Mouse (Mus musculus): ENCODE data around the gene Uvrag.
"Not testable (repeated sequence)": the region's sequence is repeated elsewhere in the genome, so short reads cannot be mapped to it uniquely, and the experiment has no call there.

Gene Uvrag

GRCm38 (mm10) chr7:98968082-98968674, 172.8 kb downstream of the Uvrag start:
- DNase-seq = no peak

- no peak for DNase-seq
These were observed 173.3 kb downstream of the Uvrag start for GRCm38 (mm10) chr7:98967672-98968071.

- not testable (repeated sequence) for DNase-seq
These were observed 177.4 kb downstream of the Uvrag start for GRCm38 (mm10) chr7:98963581-98963980.

- peak; percentile 72 for DNase-seq
These were observed 178.2 kb downstream of the Uvrag start for GRCm38 (mm10) chr7:98962547-98963311.

- DNase-seq = no peak
These were observed 178.9 kb downstream of the Uvrag start for GRCm38 (mm10) chr7:98962074-98962473.

GRCm38 (mm10) chr7:98960274-98960673, 180.7 kb downstream of the Uvrag start:
- DNase-seq = no peak

GRCm38 (mm10) chr7:98959246-98959645, 181.7 kb downstream of the Uvrag start:
- DNase-seq = no peak

- DNase-seq = peak; percentile 22
These were observed 182.8 kb downstream of the Uvrag start for GRCm38 (mm10) chr7:98958172-98958571.

GRCm38 (mm10) chr7:98957111-98957741, 183.7 kb downstream of the Uvrag start:
- no peak for DNase-seq

- DNase-seq = no peak
These were observed 184.3 kb downstream of the Uvrag start for GRCm38 (mm10) chr7:98956609-98957008.

GRCm38 (mm10) chr7:98953649-98954048, 187.3 kb downstream of the Uvrag start:
- DNase-seq = no peak

GRCm38 (mm10) chr7:98944986-98945385, 196.0 kb downstream of the Uvrag start:
- no peak for DNase-seq

GRCm38 (mm10) chr7:98943687-98944086, 197.3 kb downstream of the Uvrag start:
- DNase-seq = no peak

GRCm38 (mm10) chr7:98942746-98943145, 198.2 kb downstream of the Uvrag start:
- DNase-seq = no peak

GRCm38 (mm10) chr7:98939194-98939593, 201.7 kb downstream of the Uvrag start:
- DNase-seq = peak; percentile 33

- DNase-seq = no peak
These were observed 202.3 kb downstream of the Uvrag start for GRCm38 (mm10) chr7:98938621-98939020.

GRCm38 (mm10) chr7:98937079-98937813, 203.7 kb downstream of the Uvrag start:
- DNase-seq = no peak

- DNase-seq = no peak
These were observed 205.2 kb downstream of the Uvrag start for GRCm38 (mm10) chr7:98935757-98936156.

GRCm38 (mm10) chr7:98935193-98935592, 205.7 kb downstream of the Uvrag start:
- no peak for DNase-seq

GRCm38 (mm10) chr7:98928336-98929025, 212.5 kb downstream of the Uvrag start:
- DNase-seq = peak; percentile 66

- no peak for DNase-seq
These were observed 213.9 kb downstream of the Uvrag start for GRCm38 (mm10) chr7:98926906-98927528.

GRCm38 (mm10) chr7:98924380-98924869, 216.5 kb downstream of the Uvrag start:
- no peak for DNase-seq

Data from kidney, postnatal 14 days (tissue).